Mouse (Mus musculus): Measurements from ENCODE around the gene Rnf182. TPM values are rescaled to one million over a fixed set of nuclear protein-coding genes. Genes with fewer than 3 reads are reported as not detected.
A peak's percentile ranks its signal among the peaks of the same experiment; 100 is the strongest.

Gene Rnf182
- polyA plus RNA-seq (2015; fragmentation: Nextera tagmentation; extraction: Ambion mirVana): 3.6 and 4.3 TPM in 2 replicates

GRCm38 (mm10) chr13:43615577-43616254 lies at the start of gene Rnf182:
Gene Rnf182 (plus strand): TSS chr13:43615710.
- ATAC-seq (ENCODE audit: low read depth): peak; percentile 97
- peak within 1 kb of the TSS; percentile 93 for H3K4me2 ChIP-seq (ENCODE audit: low read depth, low read length)
- peak within 1 kb of the TSS; percentile 63 for H3K27ac ChIP-seq (ENCODE audit: low read length)
- peak within 1 kb of the TSS; percentile 81 for H3K4me3 ChIP-seq (ENCODE audit: low read length)
- peak within 1 kb of the TSS; percentile 78 for H3K9ac ChIP-seq (ENCODE audit: low read length)
- no peaks in the 10 kb centered on the region for H3K36me3 ChIP-seq (ENCODE audit: control insufficient read depth, insufficient read depth, low read length)
- H3K4me1 ChIP-seq (replicated peaks; ENCODE audit: control insufficient read depth, insufficient read depth, low read length): peaks cover 9% of the 10 kb centered on the region; the same call in 1 of the 2 replicates
- no peaks in the 10 kb centered on the region for H3K9me3 ChIP-seq (ENCODE audit: control insufficient read depth, low read length)
- WGBS: under 1% methylated on average over 42 of the region's 58 CpGs
- H3K27me3 ChIP-seq (ENCODE audit: control insufficient read depth, insufficient read depth, low read depth, low read length): peaks cover 3% of the 10 kb centered on the region; the same call in 1 of the 2 replicates

DNA sequence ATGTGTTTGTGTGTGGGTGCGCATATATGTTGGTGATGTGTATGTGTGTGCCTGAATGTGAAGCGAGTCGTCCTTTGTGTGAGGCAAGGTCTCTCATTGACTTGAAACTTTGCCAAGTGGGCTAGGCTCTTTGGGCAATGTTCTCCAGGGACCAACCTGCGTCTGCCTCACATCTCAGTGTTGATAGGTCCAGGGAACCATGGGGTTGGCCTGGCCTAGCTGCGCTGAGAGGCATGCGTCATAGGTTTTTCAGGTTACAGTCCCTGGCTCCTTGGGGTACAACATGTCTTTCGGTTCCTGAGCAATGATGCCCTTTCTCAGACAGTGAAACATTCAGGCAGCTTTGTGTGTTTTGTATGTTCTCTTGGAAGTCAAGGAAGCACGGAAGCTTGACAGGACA lies 49.3 kb upstream of the Rnf182 start:
- peaks cover 2% of the 10 kb centered on the region for H3K4me1 ChIP-seq (replicated peaks; ENCODE audit: control insufficient read depth, insufficient read depth, low read length)
- 88% methylated on average over 8 of the region's 8 CpGs for WGBS
- peaks cover 5% of the 10 kb centered on the region; the same call in 1 of the 2 replicates for H3K9me3 ChIP-seq (ENCODE audit: control insufficient read depth, low read length)
- H3K27ac ChIP-seq (ENCODE audit: low read length): no peak overlapping the region
- no peaks in the 10 kb centered on the region for H3K36me3 ChIP-seq (ENCODE audit: control insufficient read depth, insufficient read depth, low read length)
- no peak overlapping the region for H3K4me3 ChIP-seq (ENCODE audit: low read length)
- no peaks in the 10 kb centered on the region for H3K27me3 ChIP-seq (ENCODE audit: control insufficient read depth, insufficient read depth, low read depth, low read length)
- no peak overlapping the region for H3K4me2 ChIP-seq (ENCODE audit: low read depth, low read length)
- H3K9ac ChIP-seq (ENCODE audit: low read length): no peak overlapping the region
- no peak for ATAC-seq (ENCODE audit: low read depth)

GRCm38 (mm10) chr13:43567141-43567891 lies 48.2 kb upstream of the Rnf182 start:
- Histone ChIP-seq H3K9me3 (ENCODE audit: control insufficient read depth, low read length) (peaks cover 5% of the 10 kb centered on the region; the same call in 1 of the 2 replicates), H3K4me3 (ENCODE audit: low read length) (no peak overlapping the region), H3K4me2 (ENCODE audit: low read depth, low read length) (no peak overlapping the region), H3K9ac (ENCODE audit: low read length) (0 out of 2 replicates have a peak overlapping the region, but pooled peaks have one; percentile 2), H3K4me1 (replicated peaks; ENCODE audit: control insufficient read depth, insufficient read depth, low read length) (no peaks in the 10 kb centered on the region; the same call in 1 of the 2 replicates), H3K27me3 (ENCODE audit: control insufficient read depth, insufficient read depth, low read depth, low read length) (no peaks in the 10 kb centered on the region), H3K36me3 (ENCODE audit: control insufficient read depth, insufficient read depth, low read length) (no peaks in the 10 kb centered on the region), H3K27ac (ENCODE audit: low read length) (peak overlapping the region; percentile 30; the same call in 1 of the 2 replicates)
- 0 out of 2 replicates have a peak, but pooled peaks have one; percentile 54 for ATAC-seq (ENCODE audit: low read depth)
- 62% methylated on average over 25 of the region's 25 CpGs for WGBS

DNA sequence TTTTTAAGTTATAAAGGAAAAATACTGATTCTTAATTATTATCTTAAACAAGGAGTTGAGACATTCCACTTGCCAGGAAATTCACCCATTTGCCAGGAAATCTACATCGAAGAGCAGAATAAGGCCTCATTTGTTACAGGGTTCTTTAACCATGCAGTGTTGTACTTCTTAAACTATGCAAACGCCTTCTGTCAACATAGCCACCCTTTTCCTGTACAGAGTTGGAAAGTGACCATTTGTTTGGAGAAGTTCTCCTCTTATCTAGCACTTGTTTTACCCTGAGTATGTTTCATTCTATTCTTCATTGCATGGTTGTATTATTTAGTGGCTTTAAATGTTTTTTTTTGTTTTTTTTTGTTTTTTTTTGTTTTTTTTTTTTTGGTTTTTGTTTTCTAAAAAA lies 41.5 kb upstream of the Rnf182 start:
- H3K4me1 ChIP-seq (replicated peaks; ENCODE audit: control insufficient read depth, insufficient read depth, low read length): no peaks in the 10 kb centered on the region
- H3K4me3 ChIP-seq (ENCODE audit: low read length): no peak overlapping the region
- no peaks in the 10 kb centered on the region for H3K27me3 ChIP-seq (ENCODE audit: control insufficient read depth, insufficient read depth, low read depth, low read length)
- ATAC-seq (ENCODE audit: low read depth): peak; percentile 61; the same call in 1 of the 2 replicates
- 42% methylated on average over 2 of the region's 2 CpGs for WGBS
- peaks cover 5% of the 10 kb centered on the region; the same call in 1 of the 2 replicates for H3K9me3 ChIP-seq (ENCODE audit: control insufficient read depth, low read length)
- no peak overlapping the region for H3K27ac ChIP-seq (ENCODE audit: low read length)
- no peaks in the 10 kb centered on the region for H3K36me3 ChIP-seq (ENCODE audit: control insufficient read depth, insufficient read depth, low read length)
- no peak overlapping the region for H3K4me2 ChIP-seq (ENCODE audit: low read depth, low read length)
- H3K9ac ChIP-seq (ENCODE audit: low read length): no peak overlapping the region

DNA sequence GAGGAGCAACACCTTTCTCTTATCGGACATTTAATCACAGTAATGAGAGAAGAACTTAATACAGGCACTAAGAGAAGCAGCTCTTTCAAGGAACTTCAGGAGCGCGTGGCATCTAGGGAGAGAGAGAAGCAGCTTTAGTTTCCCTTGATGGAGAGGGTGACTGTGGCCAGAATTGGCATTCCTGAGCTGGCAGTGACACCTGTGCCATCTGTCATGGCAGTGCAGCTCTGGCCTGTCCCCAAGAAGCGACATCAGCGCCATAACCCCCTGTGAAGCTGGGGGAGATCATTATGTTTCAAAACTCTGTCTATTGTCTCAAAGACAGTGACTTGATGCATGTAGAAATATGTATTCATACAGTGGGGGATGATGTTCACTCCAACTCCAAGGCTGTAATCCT lies 40.1 kb upstream of the Rnf182 start:
- Histone ChIP-seq H3K4me1 (replicated peaks; ENCODE audit: control insufficient read depth, insufficient read depth, low read length) (no peaks in the 10 kb centered on the region), H3K27ac (ENCODE audit: low read length) (no peak overlapping the region), H3K9me3 (ENCODE audit: control insufficient read depth, low read length) (peaks cover 5% of the 10 kb centered on the region; the same call in 1 of the 2 replicates), H3K27me3 (ENCODE audit: control insufficient read depth, insufficient read depth, low read depth, low read length) (no peaks in the 10 kb centered on the region), H3K9ac (ENCODE audit: low read length) (no peak overlapping the region), H3K36me3 (ENCODE audit: control insufficient read depth, insufficient read depth, low read length) (no peaks in the 10 kb centered on the region), H3K4me2 (ENCODE audit: low read depth, low read length) (no peak overlapping the region), H3K4me3 (ENCODE audit: low read length) (no peak overlapping the region)
- no peak for ATAC-seq (ENCODE audit: low read depth)
- whole genome bisulfite sequencing: 92% methylated on average over 5 of the region's 5 CpGs

GRCm38 (mm10) chr13:43577254-43577653 lies 38.3 kb upstream of the Rnf182 start:
- ATAC-seq (ENCODE audit: low read depth): no peak
- no peak overlapping the region for H3K9ac ChIP-seq (ENCODE audit: low read length)
- H3K4me1 ChIP-seq (replicated peaks; ENCODE audit: control insufficient read depth, insufficient read depth, low read length): no peaks in the 10 kb centered on the region
- H3K4me3 ChIP-seq (ENCODE audit: low read length): no peak overlapping the region
- no peaks in the 10 kb centered on the region for H3K27me3 ChIP-seq (ENCODE audit: control insufficient read depth, insufficient read depth, low read depth, low read length)
- no peaks in the 10 kb centered on the region for H3K36me3 ChIP-seq (ENCODE audit: control insufficient read depth, insufficient read depth, low read length)
- no peak overlapping the region for H3K27ac ChIP-seq (ENCODE audit: low read length)
- 60% methylated on average over 5 of the region's 5 CpGs for WGBS
- no peak overlapping the region for H3K4me2 ChIP-seq (ENCODE audit: low read depth, low read length)
- no peaks in the 10 kb centered on the region for H3K9me3 ChIP-seq (ENCODE audit: control insufficient read depth, low read length)

DNA sequence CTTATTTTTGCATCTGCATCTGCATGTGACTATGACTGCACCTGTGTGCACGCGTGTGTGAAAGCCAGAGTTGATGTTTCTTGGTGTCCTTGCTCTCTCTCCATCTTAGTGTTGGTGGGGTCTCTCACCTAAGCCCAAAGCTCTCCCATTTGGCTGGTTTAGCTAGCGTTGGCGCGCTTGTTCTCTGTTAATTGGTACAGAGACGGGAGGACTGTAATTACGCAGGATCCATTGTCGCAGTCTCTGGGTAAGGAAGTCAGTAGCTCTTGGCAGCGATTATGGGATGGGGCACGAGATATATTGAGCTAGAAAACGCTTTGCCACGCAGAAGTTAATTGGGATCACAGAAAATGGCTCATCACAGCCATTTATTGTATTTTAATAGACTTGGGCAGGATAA lies 37.7 kb upstream of the Rnf182 start:
- no peak for ATAC-seq (ENCODE audit: low read depth)
- H3K27me3 ChIP-seq (ENCODE audit: control insufficient read depth, insufficient read depth, low read depth, low read length): no peaks in the 10 kb centered on the region
- no peaks in the 10 kb centered on the region for H3K36me3 ChIP-seq (ENCODE audit: control insufficient read depth, insufficient read depth, low read length)
- H3K9me3 ChIP-seq (ENCODE audit: control insufficient read depth, low read length): no peaks in the 10 kb centered on the region
- WGBS: 90% methylated on average over 12 of the region's 12 CpGs
- H3K4me3 ChIP-seq (ENCODE audit: low read length): no peak overlapping the region
- no peak overlapping the region for H3K27ac ChIP-seq (ENCODE audit: low read length)
- no peaks in the 10 kb centered on the region for H3K4me1 ChIP-seq (replicated peaks; ENCODE audit: control insufficient read depth, insufficient read depth, low read length)
- no peak overlapping the region for H3K9ac ChIP-seq (ENCODE audit: low read length)
- H3K4me2 ChIP-seq (ENCODE audit: low read depth, low read length): no peak overlapping the region

GRCm38 (mm10) chr13:43579740-43580139 lies 35.8 kb upstream of the Rnf182 start:
- no peak overlapping the region for H3K27ac ChIP-seq (ENCODE audit: low read length)
- ATAC-seq (ENCODE audit: low read depth): 0 out of 2 replicates have a peak, but pooled peaks have one; percentile 49
- H3K4me3 ChIP-seq (ENCODE audit: low read length): no peak overlapping the region
- H3K4me2 ChIP-seq (ENCODE audit: low read depth, low read length): 0 out of 2 replicates have a peak overlapping the region, but pooled peaks have one; percentile 6
- no peaks in the 10 kb centered on the region for H3K9me3 ChIP-seq (ENCODE audit: control insufficient read depth, low read length)
- no peaks in the 10 kb centered on the region for H3K4me1 ChIP-seq (replicated peaks; ENCODE audit: control insufficient read depth, insufficient read depth, low read length)
- no peaks in the 10 kb centered on the region for H3K27me3 ChIP-seq (ENCODE audit: control insufficient read depth, insufficient read depth, low read depth, low read length)
- no peaks in the 10 kb centered on the region for H3K36me3 ChIP-seq (ENCODE audit: control insufficient read depth, insufficient read depth, low read length)
- WGBS: 25% methylated on average over 18 of the region's 18 CpGs
- H3K9ac ChIP-seq (ENCODE audit: low read length): no peak overlapping the region

GRCm38 (mm10) chr13:43580661-43581060 lies 34.8 kb upstream of the Rnf182 start:
- Histone ChIP-seq H3K4me1 (replicated peaks; ENCODE audit: control insufficient read depth, insufficient read depth, low read length) (no peaks in the 10 kb centered on the region), H3K36me3 (ENCODE audit: control insufficient read depth, insufficient read depth, low read length) (no peaks in the 10 kb centered on the region), H3K9me3 (ENCODE audit: control insufficient read depth, low read length) (no peaks in the 10 kb centered on the region), H3K27ac (ENCODE audit: low read length) (no peak overlapping the region), H3K4me2 (ENCODE audit: low read depth, low read length) (no peak overlapping the region), H3K4me3 (ENCODE audit: low read length) (no peak overlapping the region), H3K27me3 (ENCODE audit: control insufficient read depth, insufficient read depth, low read depth, low read length) (no peaks in the 10 kb centered on the region), H3K9ac (ENCODE audit: low read length) (no peak overlapping the region)
- 92% methylated on average over 5 of the region's 5 CpGs for WGBS
- no peak for ATAC-seq (ENCODE audit: low read depth)
